Mouse (Mus musculus): Measurements from ENCODE around the gene Arhgef3. TPM values are rescaled to one million over a fixed set of nuclear protein-coding genes. Genes with fewer than 3 reads are reported as not detected.

Gene Arhgef3
- polyA plus RNA-seq, 1 experiment from 2014 or later, result 1.7 TPM

DNA sequence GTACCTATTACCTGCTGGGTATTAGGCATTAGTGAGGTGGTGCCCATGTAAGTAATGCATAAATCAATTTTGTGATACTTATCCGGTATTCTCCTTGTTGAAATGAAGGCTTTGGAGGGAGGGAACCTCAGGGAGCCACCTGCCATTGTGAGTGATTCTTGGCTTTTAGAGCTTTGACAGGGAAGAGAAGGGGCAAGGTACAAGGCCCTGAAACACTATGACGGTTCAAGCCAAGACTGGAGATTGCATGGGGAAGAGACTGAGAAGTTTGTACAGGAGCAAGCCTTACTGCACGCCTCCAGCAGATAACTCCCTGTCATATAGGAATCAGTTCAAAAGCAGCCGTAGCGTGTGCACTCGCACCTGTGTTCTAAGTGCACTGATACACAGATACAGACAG is 177.4 kb downstream of the Arhgef3 start:
- ATAC-seq, result no peak
- 93% methylated on average over 6 of the region's 6 CpGs for WGBS
- Histone ChIP-seq H3K36me3 (no peaks in the 10 kb centered on the region), H3K27me3 (no peaks in the 10 kb centered on the region), H3K4me3 (replicated peaks) (no peak overlapping the region), H3K4me2 (replicated peaks) (no peak overlapping the region), H3K27ac (no peak overlapping the region), H3K4me1 (replicated peaks) (no peaks in the 10 kb centered on the region), H3K9me3 (no peaks in the 10 kb centered on the region), H3K9ac (replicated peaks) (no peak overlapping the region)

DNA sequence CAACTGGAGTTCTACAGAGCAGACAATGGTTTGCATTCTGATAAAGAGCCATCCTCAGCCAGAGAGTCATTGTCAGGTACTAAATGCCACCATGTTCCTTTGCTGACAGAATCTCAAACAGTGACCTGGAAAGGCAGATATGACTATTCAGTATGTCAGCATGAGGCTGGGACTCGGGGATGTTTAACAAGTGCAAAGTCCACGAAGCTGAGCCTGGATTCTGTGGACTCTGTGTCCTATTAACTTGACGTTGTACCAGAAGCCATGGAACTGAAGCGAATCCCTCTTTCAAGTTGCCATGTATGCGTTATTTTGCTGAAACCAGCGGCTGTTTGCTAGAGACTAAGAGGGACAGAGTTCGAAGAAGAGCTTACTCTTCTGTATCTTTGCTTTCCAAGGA is 181.1 kb downstream of the Arhgef3 start:
- Histone ChIP-seq H3K4me3 (replicated peaks) (no peak overlapping the region), H3K27ac (no peak overlapping the region), H3K36me3 (no peaks in the 10 kb centered on the region), H3K9me3 (no peaks in the 10 kb centered on the region), H3K4me1 (replicated peaks) (no peaks in the 10 kb centered on the region), H3K9ac (replicated peaks) (no peak overlapping the region), H3K4me2 (replicated peaks) (no peak overlapping the region), H3K27me3 (no peaks in the 10 kb centered on the region)
- WGBS, result 81% methylated on average over 7 of the region's 7 CpGs
- no peak for ATAC-seq

DNA sequence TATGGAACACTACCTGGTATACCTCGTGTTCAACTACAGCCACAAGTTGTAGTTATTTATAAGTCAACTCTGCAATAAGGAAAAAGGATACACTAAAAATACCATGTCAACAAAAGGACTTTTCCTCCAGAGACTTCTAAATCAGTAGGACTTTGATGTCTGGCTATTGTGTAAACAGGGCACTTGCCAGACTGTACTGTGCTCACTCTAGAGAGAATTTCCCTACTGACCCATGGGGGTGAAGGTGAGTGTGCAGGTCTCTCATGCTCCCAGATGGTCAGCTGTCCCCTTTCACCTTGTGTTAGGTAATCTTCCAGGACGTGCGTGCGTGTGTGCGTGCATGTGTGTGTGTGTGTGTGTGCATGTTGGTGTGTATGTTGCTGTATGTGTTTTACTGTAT is 182.3 kb downstream of the Arhgef3 start:
- H3K4me3 ChIP-seq (replicated peaks), result no peak overlapping the region
- H3K4me2 ChIP-seq (replicated peaks), result no peak overlapping the region
- H3K9me3 ChIP-seq, result no peaks in the 10 kb centered on the region
- ATAC-seq, result no peak
- no peak overlapping the region for H3K27ac ChIP-seq
- no peaks in the 10 kb centered on the region for H3K36me3 ChIP-seq
- H3K9ac ChIP-seq (replicated peaks), result no peak overlapping the region
- H3K4me1 ChIP-seq (replicated peaks), result no peaks in the 10 kb centered on the region
- 86% methylated on average over 5 of the region's 5 CpGs for WGBS
- H3K27me3 ChIP-seq, result no peaks in the 10 kb centered on the region

DNA sequence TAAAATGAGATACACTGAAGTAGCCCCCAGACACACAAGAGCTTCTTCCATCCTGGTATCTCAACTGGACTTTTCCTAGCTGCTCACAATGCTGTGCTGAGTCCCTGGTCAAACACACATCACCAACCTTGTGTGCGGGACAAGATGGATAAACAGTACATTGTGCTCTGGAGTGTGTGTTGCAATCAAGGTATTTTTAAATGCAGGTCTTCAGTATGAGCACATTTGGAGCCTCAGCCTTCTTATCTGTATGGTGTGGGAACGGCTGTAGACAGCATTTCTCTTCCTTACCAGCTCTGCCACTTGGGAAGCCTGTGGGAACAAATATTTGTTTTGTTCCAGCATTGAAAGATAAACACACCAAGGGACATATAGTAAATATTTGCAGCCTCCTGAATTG is 184.2 kb downstream of the Arhgef3 start:
- Histone ChIP-seq H3K27me3 (no peaks in the 10 kb centered on the region), H3K4me3 (replicated peaks) (no peak overlapping the region), H3K9me3 (no peaks in the 10 kb centered on the region), H3K4me1 (replicated peaks) (no peaks in the 10 kb centered on the region), H3K4me2 (replicated peaks) (no peak overlapping the region), H3K9ac (replicated peaks) (no peak overlapping the region), H3K36me3 (no peaks in the 10 kb centered on the region), H3K27ac (no peak overlapping the region)
- no peak for ATAC-seq
- WGBS, result 72% methylated on average over 2 of the region's 2 CpGs

DNA sequence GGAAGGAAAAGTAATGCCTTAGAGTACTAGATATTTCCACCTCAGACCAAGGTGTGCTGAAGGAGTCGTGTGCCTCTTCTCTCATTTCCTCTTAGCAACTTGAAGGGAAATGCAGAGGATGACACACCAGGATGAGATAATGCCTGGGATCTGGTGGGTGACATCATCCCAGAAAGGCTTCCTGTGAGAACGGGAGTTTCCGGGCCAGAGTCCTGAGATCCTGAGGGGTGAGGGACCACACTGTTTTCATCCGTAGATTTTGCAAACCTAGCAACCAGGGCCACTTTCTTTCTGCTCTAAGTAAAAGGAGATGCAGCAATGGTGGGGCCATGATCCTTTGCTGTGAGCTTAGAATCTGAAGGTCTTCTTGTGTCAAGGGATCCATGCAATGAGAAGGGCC is 185.0 kb downstream of the Arhgef3 start:
- 92% methylated on average over 4 of the region's 4 CpGs for WGBS
- H3K9ac ChIP-seq (replicated peaks), result no peak overlapping the region
- no peak overlapping the region for H3K27ac ChIP-seq
- no peak overlapping the region for H3K4me2 ChIP-seq (replicated peaks)
- H3K36me3 ChIP-seq, result no peaks in the 10 kb centered on the region
- no peaks in the 10 kb centered on the region for H3K27me3 ChIP-seq
- no peak overlapping the region for H3K4me3 ChIP-seq (replicated peaks)
- H3K9me3 ChIP-seq, result no peaks in the 10 kb centered on the region
- ATAC-seq, result no peak
- H3K4me1 ChIP-seq (replicated peaks), result no peaks in the 10 kb centered on the region

DNA sequence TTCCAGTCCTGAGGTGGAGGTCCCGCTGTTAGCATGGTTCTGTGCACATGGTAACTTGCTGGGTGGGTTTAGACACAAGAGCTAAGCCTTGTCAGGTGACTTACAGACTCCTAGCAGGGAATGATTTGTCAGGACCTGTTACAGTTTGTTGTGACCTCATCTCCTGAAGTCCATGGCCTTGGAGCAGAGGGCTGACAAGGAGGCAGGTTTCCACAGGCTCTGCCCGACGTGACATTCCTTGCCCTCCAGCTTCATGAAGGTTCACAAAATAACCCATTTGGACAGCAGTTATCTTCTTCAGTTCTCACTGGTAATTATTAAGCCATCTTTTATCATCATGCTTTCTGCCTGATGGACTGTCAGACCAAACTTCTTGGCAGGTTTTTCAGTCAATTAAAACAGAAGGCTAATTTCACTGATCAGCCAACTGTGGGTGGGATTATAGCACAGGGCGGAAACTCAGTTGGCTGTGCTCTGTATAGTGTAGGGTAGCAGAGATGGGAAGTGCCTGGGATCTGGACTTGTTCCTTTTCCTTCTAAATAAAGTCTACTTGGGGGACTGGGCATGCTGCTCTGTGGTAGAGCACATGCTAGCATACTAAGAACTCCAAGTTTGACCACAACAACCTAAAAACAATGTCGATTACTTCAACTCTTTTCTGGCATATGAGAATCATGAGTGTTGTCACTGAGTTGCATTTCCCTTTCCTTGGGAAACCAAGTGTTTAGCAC is 187.2 kb downstream of the Arhgef3 start:
- Histone ChIP-seq H3K4me1 (replicated peaks) (no peaks in the 10 kb centered on the region), H3K4me2 (replicated peaks) (no peak overlapping the region), H3K27me3 (no peaks in the 10 kb centered on the region), H3K9ac (replicated peaks) (no peak overlapping the region), H3K9me3 (no peaks in the 10 kb centered on the region), H3K27ac (no peak overlapping the region), H3K4me3 (replicated peaks) (no peak overlapping the region), H3K36me3 (no peaks in the 10 kb centered on the region)
- 90% methylated on average over 5 of the region's 5 CpGs for WGBS
- no peak for ATAC-seq

DNA sequence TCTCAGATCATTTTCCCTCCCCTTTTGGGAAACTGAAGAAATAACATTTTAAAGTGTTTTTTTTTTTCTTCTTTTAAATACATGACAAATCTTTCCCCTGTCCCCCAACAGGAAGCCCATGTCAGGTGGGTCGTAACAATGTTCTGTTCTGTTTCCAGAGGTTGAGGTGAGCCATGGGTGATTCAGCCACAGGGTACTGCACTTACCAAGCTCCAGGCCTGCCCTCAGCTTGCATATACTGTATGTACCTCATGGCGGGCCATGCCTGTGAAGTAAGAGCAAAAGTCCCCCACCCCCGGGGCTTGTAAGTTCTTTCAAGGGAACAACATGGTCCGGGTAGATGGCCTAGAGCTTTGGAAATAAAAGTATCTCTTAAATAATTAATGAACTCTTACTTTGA is 188.6 kb downstream of the Arhgef3 start:
- WGBS, result 85% methylated on average over 4 of the region's 4 CpGs
- no peak for ATAC-seq

DNA sequence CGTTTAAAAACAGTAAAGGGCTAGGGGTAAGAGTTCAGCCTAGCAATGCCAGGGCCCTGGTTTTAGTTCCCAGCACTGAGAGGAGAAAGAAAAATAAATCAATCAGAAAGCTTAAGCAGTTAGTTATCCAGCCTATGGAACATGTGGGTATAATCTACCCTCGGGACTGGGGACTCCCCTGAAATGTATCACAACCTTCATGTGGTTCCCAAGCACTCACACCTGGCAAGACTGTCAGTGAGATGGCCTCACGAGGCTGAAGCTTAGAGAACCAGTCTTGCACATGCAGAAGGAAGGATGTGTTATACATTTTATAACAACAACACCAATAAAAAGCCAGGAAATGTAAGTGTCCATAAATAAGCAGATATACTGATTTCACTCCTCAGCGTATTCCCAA is 189.7 kb downstream of the Arhgef3 start:
- ATAC-seq, result no peak
- 79% methylated on average over 4 of the region's 4 CpGs for WGBS

More for the DNA sequence above, 188.6 kb downstream of the Arhgef3 start:
- Histone ChIP-seq H3K9me3 (no peaks in the 10 kb centered on the region), H3K27ac (no peak overlapping the region), H3K4me1 (replicated peaks) (no peaks in the 10 kb centered on the region), H3K36me3 (no peaks in the 10 kb centered on the region), H3K9ac (replicated peaks) (no peak overlapping the region), H3K4me3 (replicated peaks) (no peak overlapping the region), H3K4me2 (replicated peaks) (no peak overlapping the region), H3K27me3 (no peaks in the 10 kb centered on the region)

DNA sequence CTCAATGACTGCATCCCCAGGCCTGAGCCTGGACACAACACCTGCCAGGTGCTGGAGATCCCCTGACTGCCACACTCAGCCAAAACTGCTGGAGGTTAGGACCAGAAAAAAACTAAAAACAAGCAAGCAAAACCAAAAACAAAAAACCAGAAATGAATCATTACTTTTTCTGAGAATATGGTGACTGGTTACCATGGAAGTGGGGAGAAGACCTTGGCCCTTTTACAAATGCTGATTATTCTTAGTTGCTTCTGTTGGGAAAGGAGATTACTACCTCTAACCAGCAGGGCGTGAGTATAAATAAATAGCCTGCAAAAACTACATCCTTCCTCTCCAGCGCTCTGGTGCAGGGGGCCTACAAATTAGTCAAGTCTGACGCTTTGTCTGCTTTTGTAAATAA is 194.1 kb downstream of the Arhgef3 start:
- no peaks in the 10 kb centered on the region for H3K27me3 ChIP-seq
- no peak overlapping the region for H3K4me3 ChIP-seq (replicated peaks)
- no peaks in the 10 kb centered on the region for H3K4me1 ChIP-seq (replicated peaks)
- no peak for ATAC-seq
- H3K9me3 ChIP-seq, result no peaks in the 10 kb centered on the region
- WGBS, result 73% methylated on average over 3 of the region's 3 CpGs
- no peak overlapping the region for H3K4me2 ChIP-seq (replicated peaks)
- H3K36me3 ChIP-seq, result no peaks in the 10 kb centered on the region
- no peak overlapping the region for H3K9ac ChIP-seq (replicated peaks)
- H3K27ac ChIP-seq, result no peak overlapping the region

More for the DNA sequence above, 189.7 kb downstream of the Arhgef3 start:
- H3K27me3 ChIP-seq, result no peaks in the 10 kb centered on the region
- no peak overlapping the region for H3K4me2 ChIP-seq (replicated peaks)
- no peaks in the 10 kb centered on the region for H3K36me3 ChIP-seq
- H3K9me3 ChIP-seq, result no peaks in the 10 kb centered on the region
- no peak overlapping the region for H3K9ac ChIP-seq (replicated peaks)
- no peaks in the 10 kb centered on the region for H3K4me1 ChIP-seq (replicated peaks)
- H3K4me3 ChIP-seq (replicated peaks), result no peak overlapping the region
- H3K27ac ChIP-seq, result no peak overlapping the region

DNA sequence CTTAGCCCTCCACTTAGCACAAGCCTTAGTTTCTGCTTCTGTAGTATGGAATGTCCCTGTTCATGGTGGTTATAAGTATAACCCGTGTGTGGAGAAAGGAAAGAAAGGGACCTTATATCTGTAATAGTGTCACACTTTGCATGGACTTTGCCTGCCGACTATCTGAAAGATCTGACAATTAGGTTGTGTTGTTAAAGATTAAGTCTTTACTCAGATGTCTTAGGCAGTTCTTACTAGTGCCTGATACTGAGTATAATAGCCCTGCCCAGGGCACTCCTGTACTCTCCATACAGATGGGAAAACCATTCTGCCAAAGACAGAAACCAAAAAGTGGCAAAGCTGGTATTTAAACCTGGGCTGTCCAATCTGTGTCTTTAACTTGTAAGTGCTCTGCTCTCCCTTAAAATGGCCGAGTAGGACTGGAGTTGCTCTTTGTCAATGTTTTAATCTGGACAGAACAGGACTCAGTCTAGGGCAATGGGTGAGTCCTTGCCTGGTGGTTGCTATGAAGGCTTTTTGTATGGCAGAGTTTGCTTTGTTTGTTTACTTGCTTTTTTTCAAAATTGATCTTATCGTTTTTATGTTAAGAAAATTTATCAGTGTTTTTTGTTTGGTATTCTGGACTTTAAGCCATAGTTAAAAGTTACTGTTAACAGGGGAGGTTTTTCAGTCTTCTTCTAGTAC is 196.0 kb downstream of the Arhgef3 start:
- H3K9me3 ChIP-seq, result no peaks in the 10 kb centered on the region
- 78% methylated on average over 4 of the region's 4 CpGs for WGBS
- ATAC-seq, result no peak
- H3K4me2 ChIP-seq (replicated peaks), result no peak overlapping the region
- H3K4me3 ChIP-seq (replicated peaks), result no peak overlapping the region
- no peaks in the 10 kb centered on the region for H3K36me3 ChIP-seq
- no peak overlapping the region for H3K27ac ChIP-seq
- no peaks in the 10 kb centered on the region for H3K4me1 ChIP-seq (replicated peaks)
- H3K9ac ChIP-seq (replicated peaks), result no peak overlapping the region
- no peaks in the 10 kb centered on the region for H3K27me3 ChIP-seq

DNA sequence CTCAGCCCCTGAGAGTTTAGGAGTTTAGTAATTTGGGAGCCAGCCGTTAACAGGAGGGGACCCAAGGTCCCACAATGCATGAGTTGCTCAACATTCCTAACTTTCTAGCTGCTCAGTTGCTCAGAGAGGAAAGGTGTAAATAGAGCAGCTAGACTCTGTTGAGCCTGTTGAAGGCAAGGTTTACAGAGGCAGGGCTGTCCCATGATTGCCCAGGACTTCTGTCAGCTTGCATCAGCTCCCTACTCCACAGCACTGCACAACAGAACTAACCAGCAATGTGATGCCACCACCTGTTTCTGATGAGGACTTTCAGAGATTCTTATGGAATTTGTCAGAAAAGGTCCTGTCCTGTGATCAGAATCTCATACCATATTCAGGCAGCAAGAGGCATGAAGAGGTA is 197.7 kb downstream of the Arhgef3 start:
- no peak overlapping the region for H3K9ac ChIP-seq (replicated peaks)
- H3K9me3 ChIP-seq, result no peaks in the 10 kb centered on the region
- H3K27ac ChIP-seq, result no peak overlapping the region
- no peaks in the 10 kb centered on the region for H3K27me3 ChIP-seq
- H3K4me1 ChIP-seq (replicated peaks), result no peaks in the 10 kb centered on the region
- H3K36me3 ChIP-seq, result no peaks in the 10 kb centered on the region
- 94% methylated on average over 1 of the region's 1 CpGs for WGBS
- no peak overlapping the region for H3K4me3 ChIP-seq (replicated peaks)
- ATAC-seq, result no peak
- H3K4me2 ChIP-seq (replicated peaks), result no peak overlapping the region

DNA sequence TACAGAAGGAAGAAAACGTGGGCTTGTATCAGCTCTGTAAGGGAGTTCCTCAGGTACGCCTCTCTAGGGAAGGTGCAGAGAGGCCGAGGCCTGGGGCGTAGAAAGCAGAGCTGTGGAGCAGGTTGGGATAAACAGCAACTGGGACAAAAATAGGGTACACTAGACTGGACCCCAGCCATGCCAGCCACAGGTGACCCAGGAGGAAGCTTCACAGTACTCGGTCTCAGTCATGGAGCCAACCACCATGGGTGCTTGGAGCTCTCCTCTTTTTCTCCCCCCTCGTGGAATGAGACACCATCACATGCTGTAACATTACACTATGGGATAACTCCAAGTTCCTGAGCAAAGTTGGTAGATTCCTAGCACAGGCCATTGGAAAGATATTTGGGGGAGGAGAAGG is 201.0 kb downstream of the Arhgef3 start:
- no peaks in the 10 kb centered on the region for H3K9me3 ChIP-seq
- no peaks in the 10 kb centered on the region for H3K27me3 ChIP-seq
- no peaks in the 10 kb centered on the region for H3K4me1 ChIP-seq (replicated peaks)
- ATAC-seq, result no peak
- no peak overlapping the region for H3K27ac ChIP-seq
- no peak overlapping the region for H3K9ac ChIP-seq (replicated peaks)
- no peaks in the 10 kb centered on the region for H3K36me3 ChIP-seq
- H3K4me3 ChIP-seq (replicated peaks), result no peak overlapping the region
- H3K4me2 ChIP-seq (replicated peaks), result no peak overlapping the region
- 93% methylated on average over 6 of the region's 6 CpGs for WGBS

DNA sequence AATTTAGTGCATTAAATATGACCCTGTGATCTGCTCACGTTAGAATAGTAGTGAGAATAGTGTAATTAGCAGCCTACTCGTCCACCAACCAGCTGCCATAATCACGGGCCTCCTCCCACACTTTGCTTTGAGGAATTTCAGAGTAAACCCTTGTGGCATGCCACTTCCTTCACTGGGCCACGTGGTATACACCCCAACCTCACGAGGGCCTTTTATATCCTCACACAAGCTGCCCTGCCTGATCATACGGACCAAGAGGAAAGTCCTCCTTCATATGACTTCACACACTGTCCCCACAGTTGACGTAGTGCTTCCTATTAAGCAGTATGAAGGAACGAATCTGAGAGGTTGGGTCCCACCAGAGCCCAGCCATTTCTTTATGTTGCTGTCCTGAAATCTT is 202.4 kb downstream of the Arhgef3 start:
- no peak overlapping the region for H3K9ac ChIP-seq (replicated peaks)
- H3K4me2 ChIP-seq (replicated peaks), result no peak overlapping the region
- H3K9me3 ChIP-seq, result no peaks in the 10 kb centered on the region
- H3K36me3 ChIP-seq, result no peaks in the 10 kb centered on the region
- 85% methylated on average over 8 of the region's 8 CpGs for WGBS
- H3K4me1 ChIP-seq (replicated peaks), result no peaks in the 10 kb centered on the region
- ATAC-seq, result no peak
- no peaks in the 10 kb centered on the region for H3K27me3 ChIP-seq
- no peak overlapping the region for H3K27ac ChIP-seq
- no peak overlapping the region for H3K4me3 ChIP-seq (replicated peaks)
